Mouse (Mus musculus): ENCODE results near the gene Rufy4.

The Rufy4 gene

DNA sequence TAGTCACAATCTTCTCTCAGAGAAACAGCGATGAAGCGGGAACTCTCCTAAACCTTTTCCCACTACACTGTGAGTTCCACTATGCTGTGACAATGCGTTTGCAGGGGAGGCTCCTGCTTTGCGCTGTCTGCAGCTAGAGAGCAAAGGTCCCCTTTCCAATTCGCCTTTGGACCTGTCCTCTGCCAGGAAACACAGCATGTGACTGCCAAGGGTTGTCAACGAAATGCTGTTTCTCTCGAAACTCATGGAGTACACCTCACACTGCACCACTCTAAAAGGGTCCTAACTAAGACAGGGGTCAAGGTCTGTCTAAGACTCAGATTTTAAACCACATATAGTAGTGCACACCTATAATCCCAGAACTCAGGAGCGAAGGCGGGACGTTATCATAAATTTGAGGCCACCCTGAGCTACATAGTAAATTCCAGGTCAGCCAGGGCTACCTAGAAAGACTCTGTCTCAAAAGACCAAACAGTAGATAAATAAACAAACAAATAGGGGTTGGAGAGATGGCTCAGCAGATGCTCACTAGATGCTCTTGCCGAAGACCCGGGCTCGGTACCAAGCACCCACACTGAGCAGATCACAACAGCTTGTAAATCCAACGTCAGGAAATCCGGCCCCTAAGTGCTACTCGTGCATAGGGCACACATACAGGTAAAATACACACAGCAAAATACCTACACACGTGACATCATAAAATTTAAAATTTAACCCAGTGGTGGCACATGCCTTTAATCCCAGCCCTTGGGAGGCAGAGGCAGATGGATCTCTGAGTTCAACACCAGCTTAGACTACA is 71.5 kb downstream of the Rufy4 start:
- no peak for DNase-seq (ENCODE audit: low read depth, low spot score)

All from retina, adult 2 months (tissue).